Mouse (Mus musculus) myocyte (in vitro differentiated cells): ENCODE measurements around the gene Pakap.

Experiments
- CEBPB ChIP-seq: IDR thresholded peaks from 2 replicates; pipeline ENCODE4 v1.6.1; 2011; ENCODE audit warnings: mild to moderate bottlenecking, moderate library complexity; ENCODE audit not compliant: poor library complexity, insufficient read depth, severe bottlenecking
- E2F4 ChIP-seq: IDR thresholded peaks from one replicate; pipeline ENCODE4 v1.6.1; 2011; ENCODE audit warnings: mild to moderate bottlenecking, control low read depth, moderate library complexity; ENCODE audit not compliant: insufficient read depth
- MAX ChIP-seq: IDR thresholded peaks from one replicate; pipeline ENCODE4 v1.6.1; 2011; ENCODE audit warnings: low read depth, mild to moderate bottlenecking, control low read depth
- MYOD1 ChIP-seq, 3 experiments: IDR thresholded peaks; one replicate each; pipeline ENCODE4 v1.6.1; 2011; ENCODE audit warnings: control low read depth in 2 of 3, low read depth in 2 of 3, mild to moderate bottlenecking in 2 of 3, moderate library complexity in 1 of 3; ENCODE audit not compliant: insufficient read length in 2 of 3, control insufficient read depth in 1 of 3
- MYOG ChIP-seq, 3 experiments: IDR thresholded peaks; one replicate each; pipeline ENCODE4 v1.6.1; 2011; ENCODE audit warnings: control low read depth in 2 of 3, low read depth in 2 of 3, mild to moderate bottlenecking in 2 of 3; ENCODE audit not compliant: insufficient read length in 2 of 3, control insufficient read depth in 1 of 3, insufficient read depth in 1 of 3
- POLR2A ChIP-seq: IDR thresholded peaks from one replicate; pipeline ENCODE4 v1.6.1; 2011; ENCODE audit warnings: low read depth, mild to moderate bottlenecking, control low read depth, moderate library complexity; ENCODE audit not compliant: insufficient read length
- POLR2AphosphoS2 ChIP-seq: IDR thresholded peaks from one replicate; pipeline ENCODE4 v1.6.1; 2011; ENCODE audit warnings: low read depth, control low read depth; ENCODE audit not compliant: insufficient read length
- REST ChIP-seq: IDR thresholded peaks from one replicate; pipeline ENCODE4 v1.6.1; 2011; ENCODE audit warnings: mild to moderate bottlenecking, control low read depth, moderate library complexity; ENCODE audit not compliant: insufficient read depth, insufficient read length
- SRF ChIP-seq: IDR thresholded peaks from one replicate; pipeline ENCODE4 v1.6.1; 2011; ENCODE audit warnings: low read depth; ENCODE audit not compliant: control insufficient read depth, insufficient read length
- TCF12 ChIP-seq: IDR thresholded peaks from one replicate; pipeline ENCODE4 v1.6.1; 2011; ENCODE audit warnings: mild to moderate bottlenecking, control low read depth; ENCODE audit not compliant: poor library complexity, insufficient read depth, severe bottlenecking
- TCF3 ChIP-seq: IDR thresholded peaks from one replicate; pipeline ENCODE4 v1.6.1; 2011; ENCODE audit warnings: low read depth, control low read depth; ENCODE audit not compliant: insufficient read length
- USF1 ChIP-seq: IDR thresholded peaks from one replicate; pipeline ENCODE4 v1.6.1; 2011; ENCODE audit warnings: low read depth, mild to moderate bottlenecking, control low read depth, moderate library complexity

- no peak for TF ChIP-seq POLR2A
- no peak for TF ChIP-seq TCF12
- no peak for TF ChIP-seq MAX
- TF ChIP-seq POLR2AphosphoS2, result no peak
- TF ChIP-seq E2F4, result no peak
- TF ChIP-seq USF1, result no peak
- TF ChIP-seq SRF, result no peak
- no peak for TF ChIP-seq MYOD1 (IDR thresholded peaks at IDR 0.05; ENCODE audit: control insufficient read depth in 1 of 3, insufficient read length in 2 of 3, low read depth in 2 of 3)
- no peak for TF ChIP-seq MYOG (IDR thresholded peaks at IDR 0.05; ENCODE audit: control insufficient read depth in 1 of 3, insufficient read depth in 1 of 3, insufficient read length in 2 of 3, low read depth in 2 of 3)
- no peak for TF ChIP-seq CEBPB
- no peak for TF ChIP-seq REST
- no peak for TF ChIP-seq TCF3
These were observed 288.7 kb downstream of the Pakap start for GRCm38 (mm10) chr4:57856673-57857072.
